Mouse (Mus musculus): ENCODE data around the gene Btnl10.

- TF ChIP-seq CTCF (IDR thresholded peaks at IDR 0.05; ENCODE audit: extremely low read depth, insufficient read length, insufficient replicate concordance, low read depth, low read length) (no peak), POLR2A (IDR thresholded peaks at IDR 0.05; ENCODE audit: low read depth, low read length) (no peak)
Measured at GRCm38 (mm10) chr11:58929055-58929454, 11.3 kb downstream of the Btnl10 start.
